In the genomic region with DNA sequence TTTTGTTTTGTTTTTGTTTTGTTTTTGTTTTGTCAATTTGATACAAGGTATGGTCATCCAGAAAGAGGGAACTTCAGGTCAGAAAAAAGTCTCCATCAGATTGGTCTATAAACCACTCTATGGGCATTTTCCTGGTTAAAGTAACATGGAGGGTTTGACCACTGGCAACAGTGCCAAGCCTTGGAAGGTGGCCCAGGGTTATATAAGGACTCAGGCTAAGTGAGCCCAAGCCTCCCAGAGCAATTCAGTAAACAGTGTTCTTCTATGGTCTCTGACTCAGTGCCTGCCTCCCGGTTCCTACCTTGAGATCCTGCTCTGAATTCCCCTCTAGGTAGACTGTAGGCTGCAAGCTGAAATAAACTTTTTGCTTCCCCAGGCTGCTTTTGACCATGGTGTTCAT, we compare ENCODE assay signal across 13 mouse cellular contexts.
DNase-seq lines count a peak whose midpoint lies in the region.
"Had no signal": no experiment of that assay in that cellular context is flagged by ENCODE, and none has a peak within 500 bp of the region (broad histone marks: within the 10 kb centered on the region; RNA-seq: fewer than 3 reads in every experiment).

No protein-coding gene starts in this region.

- intact Hi-C loops in heart, postnatal 36 days (cut with DNase I) = no loop called here

- peak; percentile 76 for DNase-seq in cerebellum, adult 9-10 months
- no peak for DNase-seq in cerebellum, adult 11-12 months
- DNase-seq in heart, adult 11 months = peak; percentile 87
- DNase-seq in heart, postnatal 36 days = no peak
- peak; percentile 34 to 52 for DNase-seq in kidney, postnatal 36 days
- no peak for DNase-seq in kidney, postnatal 14 days
- peak; percentile 50 for DNase-seq in brain, adult 2 months (ENCODE audit: low read depth, low spot score)
- no peak for DNase-seq in neural tube, embryonic 10.5 days (ENCODE audit: extremely low spot score, low spot score)
- DNase-seq: adrenal gland, adult 2 months; adrenal gland, postnatal 36 days; forebrain, postnatal 0 days; gastrocnemius, postnatal 14 days; kidney, adult 18-20 months had no signal

Comparison
In these comparisons a context has a peak if more than half of its experiments do, and no peak if none do; other contexts are left out.
1. DNase-seq: peak in cerebellum, adult 9-10 months (single experiment), heart, adult 11 months (single experiment), kidney, postnatal 36 days (2 of 2) and brain, adult 2 months (single experiment); none in cerebellum, adult 11-12 months (single experiment), heart, postnatal 36 days (0 of 2), kidney, postnatal 14 days (single experiment) and neural tube, embryonic 10.5 days (single experiment).